Mouse (Mus musculus): ENCODE data around the gene Grid2. TPM values are rescaled to one million over a fixed set of nuclear protein-coding genes. Genes with fewer than 3 reads are reported as not detected.

The Grid2 gene
- 0.16 TPM for polyA plus RNA-seq (2017; shearing (Covaris generic))

GRCm38 (mm10) chr6:63255826-63256555 is at the start of gene Grid2:
Gene Grid2 (plus strand): TSS chr6:63255876.

DNA sequence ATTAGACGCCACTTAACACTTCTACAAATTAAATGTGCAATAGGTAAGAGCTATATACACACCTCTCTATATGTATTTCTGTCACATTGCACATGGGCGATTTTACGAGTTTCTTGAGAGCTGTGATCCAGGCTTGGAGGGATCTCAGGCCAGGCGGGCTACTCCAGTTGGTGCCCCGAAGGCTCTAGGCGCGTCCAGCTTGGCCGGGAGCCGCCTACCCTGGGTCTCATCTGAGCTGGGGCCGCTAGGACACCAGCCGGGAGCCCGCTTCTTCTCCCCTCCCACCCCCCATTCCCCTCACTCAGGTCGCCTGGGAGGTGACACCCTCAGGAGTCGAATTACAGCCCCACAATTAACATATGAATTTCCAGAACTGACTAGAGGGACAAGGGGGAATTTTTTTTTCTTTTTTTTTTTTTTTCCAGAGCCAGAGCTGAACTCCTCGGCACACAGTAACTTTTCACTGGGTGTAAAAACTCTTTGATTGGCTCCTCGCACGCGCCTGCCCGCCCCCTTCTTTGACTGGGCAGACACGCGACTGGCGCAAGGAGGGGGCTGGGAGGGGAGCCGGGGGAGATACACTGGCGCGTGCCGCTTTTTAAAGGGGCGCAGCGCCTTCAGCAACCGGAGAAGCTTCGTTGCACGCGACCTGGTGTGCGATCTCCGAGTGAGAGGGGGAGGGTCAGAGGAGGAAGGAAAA is 1473.0 kb downstream of the Grid2 start, which contains the start of gene Atoh1:
Gene Atoh1 (plus strand): TSS at position 627 of the 700 bp plus-strand sequence.

Data from CD4-positive, CD25-positive, alpha-beta regulatory T cell, adult 9 weeks (primary cell).